Mouse (Mus musculus) fibroblast of lung, adult 2 months (primary cell): ENCODE measurements around the gene Smim15.

Experiments used
- DNase-seq: peaks from one replicate; pipeline ENCODE4 v3.0.0-alpha.2; 2011; ENCODE audit warnings: low read depth

Smim15 gene

DNA sequence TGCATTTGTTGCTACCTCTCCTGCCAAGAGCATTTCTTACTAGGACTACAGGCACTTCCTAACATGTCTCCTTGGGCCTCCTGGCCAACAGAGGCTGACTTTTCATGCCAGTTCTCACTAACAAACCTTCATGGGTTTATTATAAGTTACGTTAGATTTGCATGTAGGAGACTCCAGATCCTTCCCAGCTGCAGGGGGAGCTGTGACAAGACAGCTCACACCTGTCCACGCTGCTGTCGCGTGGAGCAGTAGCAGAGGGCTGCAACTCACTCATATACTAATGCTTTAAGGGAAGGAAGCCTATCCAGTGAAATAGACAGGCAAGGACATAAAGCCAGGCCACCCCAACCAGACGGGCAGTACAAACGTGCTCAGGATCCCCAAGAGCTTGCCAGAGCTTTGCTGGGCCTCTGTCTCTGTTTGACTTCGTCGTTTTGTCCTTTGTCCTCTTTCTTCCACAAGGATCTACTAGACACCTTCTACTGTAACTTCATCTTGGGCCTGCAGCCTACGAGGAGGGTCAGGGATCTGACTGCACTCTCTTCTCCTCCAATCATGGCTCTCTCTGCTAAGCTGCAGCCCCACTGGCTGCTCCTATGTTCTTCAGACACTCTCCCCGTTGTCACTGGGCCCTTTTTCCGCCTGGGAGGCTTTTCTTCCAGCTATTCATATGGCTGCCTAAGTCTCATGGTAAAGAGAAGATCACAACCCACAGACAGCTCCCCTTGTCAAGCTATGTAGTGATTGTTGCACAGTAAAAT lies 19.3 kb downstream of the Smim15 start:
- DNase-seq = no peak

DNA sequence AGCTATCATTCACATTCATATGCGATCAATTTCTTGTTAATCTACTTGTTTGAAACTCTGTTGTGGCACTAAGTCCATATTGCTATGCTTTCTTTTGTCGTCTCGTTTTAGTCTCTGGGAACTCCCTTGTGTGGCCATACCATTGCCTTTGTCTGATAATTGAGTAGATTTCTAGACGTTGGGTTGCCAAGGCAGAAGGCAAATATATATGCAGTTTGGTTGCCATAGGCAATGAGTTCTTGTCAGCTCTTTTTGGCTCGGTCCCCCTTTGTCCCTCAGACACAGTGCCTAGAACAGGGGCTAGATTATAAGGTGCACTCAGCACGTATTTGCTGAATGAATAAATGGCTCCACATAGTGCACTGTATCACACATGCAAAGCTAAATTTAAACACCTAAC lies 20.1 kb downstream of the Smim15 start:
- DNase-seq = no peak

DNA sequence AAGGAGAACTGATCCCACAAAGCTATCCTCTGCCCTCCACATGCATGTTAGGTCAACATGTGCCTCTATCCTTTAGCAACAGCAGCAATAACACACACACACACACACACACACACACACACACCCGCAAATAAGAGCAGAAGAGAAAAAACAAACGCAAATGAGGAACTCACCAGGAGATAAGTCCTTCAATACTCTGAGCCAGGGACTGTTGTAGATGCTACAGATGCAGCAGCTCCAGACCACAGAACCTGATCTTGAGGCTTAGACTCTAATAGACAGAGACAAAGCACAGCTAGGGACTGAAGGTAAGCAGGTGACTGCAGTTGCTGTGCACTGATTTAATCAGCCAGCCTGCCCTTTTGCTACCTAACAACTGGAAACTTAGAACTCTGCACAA lies 21.8 kb downstream of the Smim15 start:
- no peak for DNase-seq

DNA sequence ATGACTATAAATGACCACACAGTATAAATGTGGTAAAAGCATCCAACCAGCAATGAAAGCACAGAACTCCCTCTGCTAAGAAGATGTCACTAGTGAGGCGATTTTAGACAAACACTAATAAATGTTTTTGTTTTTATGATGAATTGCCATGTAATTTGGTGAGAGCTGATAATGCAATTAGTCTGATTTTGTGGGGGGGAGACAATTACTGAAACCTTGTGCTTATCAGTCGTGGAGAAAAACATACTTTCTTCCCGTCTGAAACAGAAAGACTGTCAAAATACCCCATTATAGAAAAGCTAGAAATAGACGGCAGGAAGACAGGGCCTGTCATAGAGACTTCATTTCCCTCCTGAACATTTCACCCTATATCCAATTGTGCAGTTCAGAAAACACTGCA lies 24.9 kb downstream of the Smim15 start:
- no peak for DNase-seq

DNA sequence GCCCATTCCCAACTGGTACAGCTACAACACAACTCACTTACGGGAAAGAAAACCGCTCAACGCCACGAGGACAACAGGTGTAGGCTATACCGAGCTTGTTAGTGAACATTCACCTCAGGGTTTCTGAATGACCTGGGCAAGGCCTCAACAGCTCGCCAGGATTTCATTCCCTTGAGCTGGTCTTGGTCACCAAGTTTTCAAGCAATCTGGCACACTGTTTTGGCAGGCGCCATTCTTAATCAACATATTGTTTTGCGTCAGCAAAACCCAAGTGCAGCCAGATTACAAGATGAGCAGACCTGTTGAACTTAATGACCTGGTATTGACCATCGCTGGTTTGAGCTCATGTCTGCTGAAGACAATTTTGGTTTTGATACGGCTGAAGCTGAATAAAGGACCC lies 25.9 kb downstream of the Smim15 start:
- no peak for DNase-seq

DNA sequence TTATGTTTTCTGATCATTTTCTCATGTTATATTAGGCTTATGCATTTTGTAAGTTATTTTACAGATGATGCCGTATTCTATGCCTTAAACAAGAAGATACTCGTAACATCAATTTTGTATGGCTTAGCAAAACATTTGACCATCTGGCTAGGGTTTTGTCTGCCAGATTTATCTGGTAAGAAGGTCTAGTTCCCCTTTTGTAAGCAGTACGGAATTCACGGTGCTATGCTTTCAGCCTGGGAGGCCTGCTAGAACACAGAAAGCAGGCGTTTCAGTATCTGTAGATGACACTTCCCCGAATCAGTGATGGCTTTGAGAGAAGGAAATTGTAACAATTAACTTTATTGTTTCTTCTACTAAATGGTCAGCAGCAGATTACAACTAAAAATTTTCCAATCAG lies 33.2 kb downstream of the Smim15 start:
- DNase-seq = no peak

DNA sequence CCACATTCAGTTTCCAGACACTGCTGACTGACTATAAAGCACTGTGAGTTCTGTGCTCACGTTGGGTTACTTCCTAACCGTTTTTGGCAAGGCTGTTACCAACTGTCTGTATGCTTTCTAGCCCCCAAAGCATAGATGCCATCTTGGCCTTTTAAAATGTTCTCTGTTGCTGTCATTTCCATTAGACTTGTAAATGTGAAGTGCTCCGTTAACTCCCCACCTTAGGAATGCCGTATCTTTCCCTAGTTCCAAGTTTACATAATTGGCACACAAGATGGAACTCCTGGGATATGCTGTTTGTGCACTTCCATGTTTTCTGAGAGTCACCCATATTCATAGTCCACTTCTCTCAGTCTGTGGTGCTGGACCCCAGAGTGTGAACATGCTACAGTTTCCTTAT lies 33.7 kb downstream of the Smim15 start:
- no peak for DNase-seq

DNA sequence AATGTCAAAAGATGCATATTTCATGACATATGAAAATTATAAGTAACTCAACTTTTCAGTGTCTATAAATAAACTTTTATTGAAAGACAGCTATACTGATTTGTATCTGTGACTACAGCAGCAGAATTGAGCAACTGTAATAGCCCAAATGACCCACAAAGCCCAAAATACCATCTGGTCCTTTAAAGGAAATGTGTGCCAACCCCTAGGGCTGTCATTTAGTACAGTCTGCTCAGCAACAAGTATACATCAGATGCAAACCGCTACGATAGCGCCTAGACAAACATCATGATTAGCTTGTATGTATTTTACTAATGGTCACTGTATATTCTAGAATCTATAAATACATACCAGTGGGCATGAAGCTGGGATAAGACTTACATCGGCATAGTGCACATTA lies 39.8 kb downstream of the Smim15 start:
- no peak for DNase-seq

DNA sequence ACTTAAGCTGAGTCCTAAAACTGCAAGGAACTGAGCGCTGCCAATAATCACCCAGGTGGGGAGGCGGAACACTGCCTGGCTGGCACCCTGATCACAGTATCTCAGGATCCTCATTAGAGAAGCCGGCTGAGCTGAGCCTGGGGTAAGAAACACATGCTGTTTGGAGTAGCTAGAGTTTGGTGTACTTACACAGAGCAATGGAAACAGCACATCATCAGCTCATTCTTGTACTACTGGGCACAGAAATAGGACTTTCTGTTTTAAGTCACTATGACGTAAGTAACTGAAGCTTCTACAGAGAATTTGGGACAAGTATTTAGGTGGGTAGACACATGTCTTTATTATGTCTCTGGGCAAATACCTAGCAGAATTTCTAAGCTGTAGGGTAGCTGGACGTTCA lies 41.8 kb downstream of the Smim15 start:
- DNase-seq = no peak

DNA sequence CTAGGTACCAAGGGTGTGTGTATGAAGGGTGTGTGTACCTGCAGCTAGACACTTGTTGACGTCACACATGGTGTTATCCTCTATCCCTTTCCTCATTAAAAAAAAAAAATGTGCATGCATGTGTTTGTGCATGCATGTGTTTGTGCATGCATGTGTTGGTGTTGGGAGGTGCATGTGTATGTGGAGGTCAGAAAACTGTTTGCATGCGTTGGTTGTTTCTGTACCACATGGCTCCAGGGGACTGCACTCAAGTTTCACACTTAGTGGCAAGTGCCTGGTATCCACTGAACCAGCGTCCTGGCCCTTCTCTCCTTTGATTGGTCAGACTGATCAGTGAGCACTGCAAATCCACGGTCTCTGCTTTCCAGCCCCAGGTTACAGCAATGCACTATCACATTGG lies 42.5 kb downstream of the Smim15 start:
- DNase-seq = no peak

DNA sequence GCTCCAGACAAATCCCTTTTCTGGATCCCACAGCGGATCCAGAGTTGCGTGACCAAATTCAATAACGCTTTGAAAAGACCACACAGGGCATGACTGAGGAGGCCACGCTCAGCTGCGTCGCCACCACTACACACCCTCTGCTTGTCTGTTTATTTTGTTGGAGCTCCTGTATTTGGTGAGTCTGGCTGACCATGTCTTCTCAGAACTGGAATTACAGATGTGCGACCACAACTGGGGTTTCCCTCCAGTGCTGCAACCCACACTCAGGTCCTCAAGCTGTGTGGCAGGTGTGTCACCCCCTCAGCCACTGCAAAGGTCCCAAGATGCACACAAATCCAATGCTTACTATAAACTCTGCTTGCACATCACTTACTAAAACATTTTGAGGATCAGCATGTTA lies 48.0 kb downstream of the Smim15 start:
- no peak for DNase-seq

DNA sequence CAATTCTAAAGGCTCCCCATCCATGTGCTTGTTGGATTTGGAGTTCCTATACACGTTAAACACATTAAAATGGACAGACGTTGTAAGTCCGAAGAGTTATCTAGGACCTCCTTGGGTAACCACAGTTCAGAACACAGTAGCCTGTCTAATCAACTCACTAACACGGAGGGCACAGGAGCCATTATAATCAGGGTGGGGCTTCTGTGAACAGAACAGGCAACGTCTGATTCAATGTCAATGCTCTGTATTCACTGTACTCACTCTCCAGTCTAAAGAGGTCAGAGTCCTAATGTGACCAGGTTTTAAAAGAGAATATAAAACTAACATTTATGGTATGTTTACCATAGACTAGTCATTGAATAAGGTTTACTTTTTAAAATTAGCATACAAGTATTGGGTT lies 50.4 kb downstream of the Smim15 start:
- no peak for DNase-seq

DNA sequence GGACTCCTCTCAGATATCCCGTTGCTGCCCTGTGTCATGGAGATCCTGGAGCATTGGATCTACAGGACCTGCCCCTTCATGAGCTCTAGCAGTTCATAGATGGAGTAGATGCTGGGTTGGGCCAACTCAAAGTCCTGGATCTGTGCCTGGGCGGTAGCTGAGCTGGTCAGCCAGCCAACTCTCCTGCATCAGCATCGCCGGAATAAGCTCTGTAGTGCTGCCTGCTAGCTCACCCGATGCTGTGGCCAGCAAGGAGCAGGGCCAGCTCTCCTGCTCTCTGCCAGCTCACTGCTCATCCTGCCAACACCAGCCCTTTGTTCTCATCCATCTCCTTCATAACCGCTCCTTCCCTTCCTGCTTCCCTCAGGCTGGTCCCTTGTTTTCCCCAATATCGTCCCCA lies 51.4 kb downstream of the Smim15 start:
- peak; percentile 49 for DNase-seq

DNA sequence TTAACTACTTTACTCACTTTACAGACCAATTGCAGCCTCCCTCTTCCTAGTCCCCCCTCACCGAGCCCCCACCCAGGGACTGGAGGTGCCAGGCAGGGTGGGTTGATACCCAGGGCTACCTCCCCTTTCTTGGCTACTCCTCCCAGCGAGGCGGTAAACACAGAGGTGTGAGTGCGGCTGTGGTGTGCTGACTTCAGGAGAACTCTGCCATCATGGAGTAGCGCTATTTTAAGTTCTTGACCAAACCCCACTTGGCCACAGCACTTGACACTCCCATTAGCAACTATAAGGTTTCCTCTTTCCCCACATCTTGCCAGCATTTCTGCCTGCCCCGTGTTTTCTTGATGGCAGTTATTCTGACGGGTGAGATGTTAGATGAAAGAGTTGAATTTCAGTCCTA lies 52.2 kb downstream of the Smim15 start:
- DNase-seq = no peak
